Mouse (Mus musculus) layer of hippocampus, adult 18-20 months (tissue): ENCODE results near the gene Etfdh. TPM values are rescaled to one million over a fixed set of nuclear protein-coding genes. Genes with fewer than 3 reads are reported as not detected.
A peak's percentile ranks its signal among the peaks of the same experiment; 100 is the strongest.
"Not testable (repeated sequence)": the region's sequence is repeated elsewhere in the genome, so short reads cannot be mapped to it uniquely, and the experiment has no call there.

ENCODE experiments used
- DNase-seq, 2 experiments: peaks; one replicate each; pipeline ENCODE4 v3.0.0; 2022; ENCODE audit warnings: low spot score in 2 of 2
- total RNA-seq, 2 experiments: library from RNA; stranded (reverse); gene quantifications; 2 replicates each; pipeline ENCODE4 v1.2.3; 2021

The Etfdh gene
- total RNA-seq, 2 experiments from 2014 or later = 25.9 to 28.6 TPM

DNA sequence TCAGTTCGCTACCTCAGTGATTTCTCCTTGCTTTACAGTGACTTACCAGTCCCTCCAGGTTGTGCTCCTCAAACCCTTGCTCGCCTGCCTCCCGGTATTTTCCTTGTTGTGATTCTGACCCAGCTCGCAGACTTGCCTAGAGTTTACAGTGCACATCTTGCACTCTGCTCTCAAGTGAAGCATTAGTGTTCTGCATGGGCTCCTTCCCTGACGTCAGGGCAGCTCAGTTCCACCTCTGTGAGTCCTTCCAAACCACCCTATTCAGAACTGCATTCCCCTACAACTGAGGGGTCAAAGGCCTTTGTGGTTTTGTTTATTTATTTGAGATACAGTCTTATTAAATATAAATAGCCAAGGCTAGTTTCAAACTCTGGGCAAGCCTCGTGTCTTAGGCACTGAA is 51.1 kb downstream of the Etfdh start:
- no peak for DNase-seq

DNA sequence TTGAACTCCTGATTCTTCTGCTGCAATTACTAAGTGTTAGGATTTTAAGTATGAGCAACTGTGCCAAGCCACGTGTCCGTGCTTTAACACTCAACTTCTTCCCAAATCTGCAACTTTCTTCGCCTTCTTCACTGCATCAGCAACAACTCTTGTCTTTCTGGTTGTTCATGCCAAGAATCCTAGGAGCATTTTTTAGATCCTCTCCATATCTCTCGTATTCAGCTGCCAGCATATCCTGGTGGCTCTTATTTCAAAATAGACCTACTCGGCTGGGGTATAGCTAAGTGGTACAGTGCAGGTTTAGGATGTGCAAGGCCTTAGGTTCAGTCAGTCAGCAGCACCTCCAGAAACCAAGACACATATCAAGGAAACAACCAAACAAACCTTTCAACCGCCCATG is 51.7 kb downstream of the Etfdh start:
- DNase-seq = no peak

DNA sequence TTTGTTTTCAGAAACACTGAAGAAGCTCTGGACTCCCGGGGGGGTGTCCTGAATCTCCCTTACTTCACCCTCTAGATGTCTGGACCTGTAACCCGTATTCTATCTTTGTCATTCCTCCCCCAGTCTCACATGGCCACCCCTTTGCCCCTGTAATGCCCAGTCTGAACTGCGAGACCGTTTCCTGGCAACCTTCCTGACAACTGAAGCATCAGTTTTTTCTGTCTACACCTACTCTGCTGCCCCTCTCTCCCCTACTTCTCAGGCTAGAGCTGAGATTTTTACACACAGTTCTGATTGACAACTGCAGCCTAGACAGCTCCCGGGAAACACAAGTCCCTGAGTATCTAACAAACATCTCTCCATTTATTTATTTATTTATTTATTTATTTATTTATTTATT is 52.4 kb downstream of the Etfdh start:
- DNase-seq = no peak

DNA sequence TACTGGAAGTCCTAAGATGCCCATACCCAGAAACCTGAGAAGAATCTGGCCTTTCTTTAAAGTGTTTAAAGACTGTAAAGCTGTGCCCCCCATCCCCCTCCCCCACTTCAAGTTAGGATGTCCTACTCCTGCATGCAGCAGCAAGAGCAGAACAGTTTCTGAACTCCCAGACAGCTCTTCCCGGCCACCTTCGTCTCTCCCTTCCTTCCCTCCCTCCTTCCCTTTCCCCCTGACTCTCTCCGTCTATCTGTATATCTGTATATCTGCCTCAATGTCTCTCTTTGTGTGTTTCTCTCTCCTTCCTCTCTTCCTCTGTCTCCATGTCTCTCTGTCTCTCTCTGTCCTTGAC is 52.9 kb downstream of the Etfdh start:
- no peak for DNase-seq

DNA sequence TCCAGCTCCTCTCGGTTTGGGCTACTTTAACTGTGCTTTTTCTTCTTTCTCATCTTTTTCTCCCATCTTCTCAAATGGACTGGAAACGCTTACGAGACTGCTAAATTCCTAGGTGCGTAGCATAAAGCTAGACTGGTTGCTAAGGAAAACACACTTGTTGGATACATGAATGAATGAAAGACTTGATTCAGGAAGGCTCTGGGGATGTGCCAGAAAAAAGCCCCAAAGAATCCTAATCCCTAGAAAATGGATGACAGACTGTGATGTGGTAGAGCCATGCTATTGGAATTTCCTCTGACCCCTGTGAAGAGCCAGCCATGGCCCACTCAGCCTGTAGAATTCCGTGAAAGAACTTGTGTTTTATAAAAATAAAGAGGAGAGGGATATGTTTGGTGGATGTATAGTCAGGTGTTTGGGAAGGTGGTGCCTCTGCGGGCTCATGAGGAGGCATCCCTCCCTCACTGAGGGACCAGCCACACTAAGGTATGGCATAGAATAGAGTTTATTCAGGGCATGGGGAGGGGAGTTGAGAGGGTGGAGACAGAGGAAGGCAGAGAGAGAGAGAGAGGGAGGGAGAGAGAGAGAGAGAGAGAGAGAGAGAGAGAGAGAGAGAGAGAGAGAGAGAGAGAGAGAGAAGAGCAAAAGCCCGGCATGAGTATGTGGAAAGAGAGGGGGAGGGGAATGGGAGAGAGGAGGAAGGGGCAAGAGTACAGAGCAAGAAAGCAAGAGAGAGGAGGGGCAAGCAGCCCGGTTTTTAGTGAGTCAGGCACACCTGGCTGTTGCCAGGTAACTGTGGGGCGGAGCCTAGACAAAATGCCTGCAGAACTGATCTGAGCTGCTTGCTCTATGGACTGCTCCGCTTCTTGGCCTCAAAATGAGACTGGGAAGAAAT is 53.5 kb downstream of the Etfdh start:
- no peak for DNase-seq

DNA sequence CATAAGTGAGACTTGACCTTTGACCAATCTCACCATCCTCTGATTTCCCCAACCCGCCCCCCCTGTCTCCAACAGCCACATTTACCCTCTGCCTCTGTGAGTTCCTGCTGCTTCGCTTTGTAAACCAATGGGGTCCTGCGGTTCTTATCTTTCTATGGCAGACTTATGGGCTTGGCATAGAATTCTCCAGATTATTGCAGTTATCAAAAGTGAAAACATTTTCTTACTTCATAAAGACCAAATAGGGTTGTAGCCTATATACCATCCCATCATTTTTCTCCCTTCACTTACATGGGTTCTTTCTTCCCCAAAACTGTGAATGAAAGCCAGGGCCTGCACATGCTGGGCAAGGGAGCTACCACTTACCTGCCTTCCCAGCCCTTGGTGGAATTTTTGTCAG is 55.0 kb downstream of the Etfdh start:
- DNase-seq = no peak

DNA sequence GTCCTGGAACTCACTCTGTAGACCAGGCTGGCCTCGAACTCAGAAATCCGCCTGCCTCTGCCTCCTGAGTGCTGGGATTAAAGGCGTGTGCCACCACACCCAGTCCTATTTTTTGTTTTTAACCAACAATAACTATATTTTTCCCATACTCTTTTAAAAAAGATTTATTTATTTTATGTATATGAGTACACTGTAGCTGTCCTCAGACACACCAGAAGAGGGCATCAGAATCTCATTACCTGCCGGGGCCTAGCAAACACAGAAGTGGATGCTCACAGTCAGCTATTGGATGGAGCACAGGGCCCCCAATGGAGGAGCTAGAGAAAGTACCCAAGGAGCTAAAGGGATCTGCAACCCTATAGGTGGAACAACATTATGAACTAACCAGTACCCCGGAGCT is 55.9 kb downstream of the Etfdh start:
- DNase-seq = not testable (repeated sequence)

DNA sequence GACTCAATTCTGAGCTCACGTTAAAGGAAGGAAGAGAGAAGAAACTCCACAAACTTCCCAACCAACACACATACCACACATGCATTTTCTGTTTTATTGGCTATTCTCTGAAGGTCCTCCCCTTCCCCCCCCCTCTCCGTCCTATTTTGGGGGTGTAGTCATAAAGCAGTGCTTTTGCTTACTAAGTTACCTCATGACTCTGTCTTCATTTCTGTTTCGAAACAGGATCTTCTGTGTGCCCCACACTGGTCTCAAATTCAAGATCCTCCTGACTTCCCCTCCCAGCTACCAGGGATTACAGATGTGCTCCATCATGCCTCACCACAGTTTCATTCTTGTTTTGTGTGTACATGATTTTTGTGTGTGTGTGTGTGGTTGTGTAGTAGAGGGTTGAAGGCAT is 56.9 kb downstream of the Etfdh start:
- DNase-seq = no peak

DNA sequence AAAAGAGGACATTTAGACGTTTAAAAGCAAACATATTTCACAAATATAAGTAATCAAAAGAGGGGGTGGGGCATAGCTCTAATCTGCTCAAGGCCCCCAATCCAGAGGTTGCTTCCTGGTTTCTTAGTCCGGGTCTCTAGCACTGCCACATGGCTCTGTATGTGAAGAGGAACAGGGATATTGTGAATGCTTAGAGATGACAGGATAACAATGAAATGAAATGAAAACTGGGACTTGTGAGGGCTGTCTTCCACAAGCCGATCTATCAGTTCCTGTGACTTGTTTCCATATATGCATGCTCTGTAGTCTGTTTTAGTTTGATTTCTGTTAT is 60.0 kb downstream of the Etfdh start:
- DNase-seq = no peak

DNA sequence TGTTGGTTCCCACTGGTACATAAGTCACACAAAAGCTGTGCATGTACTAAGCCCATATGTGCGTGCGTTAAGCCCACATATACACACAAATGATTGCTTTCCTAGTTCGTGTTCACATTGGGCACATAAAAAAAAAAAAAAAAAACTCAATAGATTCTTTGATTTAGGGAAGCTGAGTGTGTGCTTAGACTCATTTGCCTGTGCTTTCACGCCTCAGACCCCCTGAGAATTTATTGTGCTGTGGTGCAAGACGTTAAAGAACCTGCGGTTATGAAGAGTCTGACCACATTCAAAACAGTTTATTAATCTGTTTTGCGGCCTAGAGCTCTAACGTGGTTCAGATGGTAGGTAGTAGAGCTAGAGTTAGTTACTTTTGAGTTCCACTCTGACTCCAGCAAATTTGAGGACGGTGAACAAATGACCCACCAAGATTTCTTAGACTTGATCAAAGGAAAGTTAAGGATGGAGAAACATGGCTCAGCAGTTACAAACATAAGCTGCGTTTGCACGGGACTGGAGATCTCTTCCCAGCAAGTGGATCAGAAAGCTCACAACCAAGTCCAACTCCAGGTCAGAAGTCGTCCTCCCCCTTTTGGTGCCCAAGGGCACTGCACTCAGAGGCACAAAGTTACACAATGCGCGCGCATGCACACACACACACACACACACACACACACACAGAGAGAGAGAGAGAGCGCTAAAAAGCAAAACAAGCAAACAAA is 60.5 kb downstream of the Etfdh start:
- DNase-seq = no peak

DNA sequence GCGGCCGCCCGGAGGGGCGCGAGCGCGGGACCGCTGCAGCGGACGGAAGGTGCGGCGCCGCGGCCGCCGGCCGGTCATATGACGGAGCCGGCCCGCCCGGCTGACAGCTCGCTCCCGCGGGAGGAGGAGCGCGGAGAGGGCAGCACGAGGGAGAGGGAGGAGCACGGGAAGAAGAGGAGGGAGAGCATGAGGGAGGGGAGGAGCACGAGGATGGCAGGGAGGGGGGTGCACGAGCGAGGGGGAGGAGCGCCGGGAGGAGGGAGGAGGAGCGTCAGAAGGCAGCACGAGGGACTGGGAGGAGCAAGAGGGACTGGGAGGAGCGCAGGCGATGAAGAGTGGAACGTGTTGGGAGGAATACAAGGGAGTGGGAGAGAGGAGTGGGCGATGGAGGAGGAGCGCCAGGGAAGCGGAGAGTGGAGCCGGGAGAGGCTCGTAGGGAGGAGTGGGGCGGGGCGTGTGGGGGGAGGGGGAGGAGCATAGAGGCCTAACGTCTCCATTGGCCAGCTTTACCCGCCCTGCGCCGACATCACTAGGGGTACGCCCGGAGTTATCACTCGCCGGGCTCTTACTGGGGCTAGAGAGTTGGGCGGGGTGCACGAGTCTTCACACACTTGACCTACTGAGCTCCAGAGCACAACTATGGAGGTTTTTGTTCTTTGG is 61.5 kb downstream of the Etfdh start, which contains the start of gene Fnip2:
Gene Fnip2 (minus strand): TSS at position 94 of the 660 bp plus-strand sequence.
- DNase-seq = peak; percentile 88 to 92

DNA sequence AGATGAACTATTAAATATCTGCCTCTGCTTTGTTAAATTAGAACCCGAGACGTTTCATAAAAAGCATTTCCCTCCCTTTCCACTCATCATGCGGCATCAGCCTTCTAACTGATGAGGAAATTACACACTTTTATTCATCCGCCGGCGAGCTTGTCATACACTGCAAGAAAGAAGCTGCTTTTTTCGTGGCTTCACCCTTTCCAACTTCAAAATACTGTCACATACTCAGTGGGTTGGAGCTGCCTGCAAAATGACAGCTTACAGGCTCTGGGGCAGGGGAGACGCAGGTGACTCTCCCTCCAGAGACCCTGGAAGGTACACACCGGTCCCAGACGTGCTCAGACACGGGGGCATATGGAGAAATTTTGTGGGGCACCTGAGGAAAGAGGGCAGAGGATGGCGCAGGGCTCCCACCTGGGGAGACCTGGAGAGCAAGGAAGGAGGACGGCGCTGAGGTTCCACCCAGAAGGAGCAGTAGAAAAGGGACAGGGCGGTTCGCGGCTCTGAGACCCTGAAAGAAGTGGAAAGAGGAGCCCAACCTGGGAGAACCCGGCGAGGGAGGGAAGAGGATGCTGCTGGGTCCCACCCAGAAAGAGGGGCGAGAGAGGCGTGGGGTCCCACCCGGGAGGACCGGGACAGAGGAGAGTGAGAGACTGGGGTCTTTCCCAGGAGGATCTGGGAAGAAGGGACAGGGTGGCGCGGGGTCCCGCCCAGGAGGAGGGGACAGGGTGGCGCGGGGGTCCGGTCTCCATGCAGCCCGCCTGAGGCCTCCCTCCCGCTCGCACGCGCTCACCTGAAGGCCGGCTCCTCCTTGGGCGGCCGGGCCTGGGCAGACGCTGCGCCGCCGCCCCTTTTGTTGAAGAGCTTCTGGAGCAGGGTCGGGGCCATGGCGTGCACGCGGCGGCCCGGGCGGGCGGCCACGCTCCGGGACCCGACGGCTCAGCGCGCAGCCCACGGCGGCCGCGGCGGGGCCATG is 62.3 kb downstream of the Etfdh start:
- peak; percentile 19 to 41 for DNase-seq

DNA sequence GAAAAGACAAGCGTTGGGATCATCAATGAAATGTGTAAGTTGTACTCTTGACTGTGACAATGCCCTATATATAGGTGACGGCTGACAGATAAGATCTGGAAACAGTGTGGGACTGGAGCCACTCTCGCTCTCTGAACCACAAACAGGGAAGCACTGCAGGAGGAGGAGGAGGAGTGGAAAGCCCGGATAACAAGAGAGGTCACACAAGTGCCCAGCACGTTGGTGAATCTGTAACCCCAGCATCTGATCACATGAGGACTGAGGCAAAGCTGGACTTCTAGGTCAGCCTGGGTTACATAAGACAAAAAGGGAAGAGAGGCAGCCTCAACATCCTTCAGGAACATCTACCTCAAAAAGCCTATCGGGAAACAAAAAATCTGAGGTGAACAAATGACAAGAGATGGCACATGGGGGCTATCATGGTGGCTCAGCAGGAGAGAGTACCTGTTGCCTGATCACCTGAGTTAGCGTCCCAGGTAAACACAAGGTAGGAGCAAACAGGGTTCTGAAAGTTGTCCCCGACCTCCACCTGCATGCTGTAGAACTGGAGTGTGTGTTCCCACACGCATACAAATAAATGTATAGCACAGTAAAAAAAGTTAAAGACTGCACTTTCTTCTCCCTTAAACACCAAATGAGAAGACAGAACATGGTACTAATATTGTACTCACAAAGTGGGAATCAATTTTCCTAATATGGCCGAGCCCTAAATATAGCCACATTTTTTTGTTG is 64.3 kb downstream of the Etfdh start:
- no peak for DNase-seq

DNA sequence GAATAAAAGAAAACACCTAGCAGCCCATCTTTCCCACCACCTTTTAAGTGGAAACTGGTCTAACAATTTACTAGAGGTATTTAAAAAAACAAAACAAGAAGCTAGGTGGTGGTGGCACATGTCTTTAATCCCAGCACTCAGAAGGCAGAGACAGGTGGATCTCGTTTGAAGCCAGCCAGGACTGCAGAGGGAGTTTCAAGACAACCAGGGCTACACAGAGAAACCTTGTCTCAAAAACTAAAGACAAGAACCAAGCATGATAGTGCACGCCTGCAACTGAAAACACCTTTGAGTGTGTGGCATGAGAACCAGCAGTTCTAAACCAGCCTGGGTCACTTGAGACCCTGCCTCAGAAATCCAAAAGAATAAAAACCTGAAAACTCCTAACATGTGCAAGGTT is 65.8 kb downstream of the Etfdh start:
- no peak for DNase-seq

DNA sequence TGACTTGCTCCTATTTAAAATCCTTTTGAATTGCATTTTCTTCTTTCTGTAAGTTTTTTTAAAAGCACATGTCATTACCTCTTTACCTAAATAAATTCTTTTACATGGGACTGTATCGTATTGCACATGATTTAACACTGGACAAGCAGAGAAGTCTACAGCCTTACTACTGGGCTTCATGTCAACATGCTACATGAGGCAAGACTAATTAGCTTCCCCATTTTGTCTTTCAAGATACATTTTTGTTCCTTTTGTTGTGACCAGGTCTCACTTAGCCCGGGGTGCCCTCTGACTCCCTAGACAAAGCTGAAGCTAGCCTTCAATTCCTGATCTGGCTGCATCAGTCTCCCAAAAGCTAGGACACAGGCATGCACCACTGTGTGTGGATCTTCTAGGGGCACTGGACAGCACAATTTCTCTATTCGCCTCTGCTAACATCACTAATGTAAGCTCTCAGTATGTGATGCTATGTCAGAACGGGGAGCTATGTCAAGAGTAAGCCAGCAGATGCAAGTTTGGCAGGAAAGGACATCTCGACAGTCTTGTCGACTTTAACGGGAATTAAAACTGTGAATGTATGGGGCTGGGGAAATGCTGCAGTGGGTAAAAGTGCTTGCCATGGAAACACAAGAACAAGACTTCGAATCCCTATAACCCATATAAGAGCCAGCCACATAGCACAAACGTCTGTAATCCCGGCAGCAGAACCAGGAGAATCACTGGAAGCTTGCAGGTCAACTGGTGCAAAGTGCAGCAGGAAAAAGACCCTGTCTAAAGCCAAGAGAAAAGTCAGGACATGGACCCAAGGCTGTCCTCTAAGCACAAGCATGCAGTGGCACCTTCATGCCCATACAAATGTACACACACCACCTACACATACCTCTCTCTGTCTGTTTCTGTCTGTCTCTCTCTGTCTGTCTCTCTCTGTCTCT is 67.2 kb downstream of the Etfdh start:
- no peak for DNase-seq

DNA sequence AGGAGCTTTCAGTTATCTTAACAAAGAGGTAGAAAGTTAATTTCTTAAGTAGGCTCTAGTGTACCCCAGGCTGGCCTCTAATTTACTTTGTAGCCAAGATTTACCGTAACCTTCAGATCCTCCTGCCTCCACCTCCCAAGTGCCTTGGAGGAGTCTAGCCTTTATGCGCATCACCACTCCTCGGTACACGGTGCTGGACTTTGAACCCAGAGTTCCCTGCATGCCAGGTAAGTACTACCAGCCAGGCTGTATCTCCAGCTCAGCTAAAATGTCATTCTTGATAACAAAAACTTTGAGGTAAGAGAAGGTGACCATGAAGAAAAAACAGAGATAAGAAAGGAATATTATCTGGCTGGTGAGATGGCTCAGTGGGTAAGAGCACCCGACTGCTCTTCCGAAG is 68.7 kb downstream of the Etfdh start:
- no peak for DNase-seq

DNA sequence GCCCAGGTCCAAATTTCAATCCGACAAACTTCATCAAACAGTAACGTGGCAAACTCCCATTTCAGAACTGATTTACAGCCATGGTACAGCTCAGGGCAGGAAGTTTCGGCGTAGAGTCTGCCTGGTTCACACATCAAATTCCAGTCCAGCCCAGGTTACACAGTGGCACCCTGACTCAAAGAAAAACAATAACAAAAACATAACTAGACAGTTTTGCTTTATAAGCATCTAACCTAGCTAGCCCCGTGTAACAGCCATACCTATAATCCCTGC is 69.6 kb downstream of the Etfdh start:
- no peak for DNase-seq

DNA sequence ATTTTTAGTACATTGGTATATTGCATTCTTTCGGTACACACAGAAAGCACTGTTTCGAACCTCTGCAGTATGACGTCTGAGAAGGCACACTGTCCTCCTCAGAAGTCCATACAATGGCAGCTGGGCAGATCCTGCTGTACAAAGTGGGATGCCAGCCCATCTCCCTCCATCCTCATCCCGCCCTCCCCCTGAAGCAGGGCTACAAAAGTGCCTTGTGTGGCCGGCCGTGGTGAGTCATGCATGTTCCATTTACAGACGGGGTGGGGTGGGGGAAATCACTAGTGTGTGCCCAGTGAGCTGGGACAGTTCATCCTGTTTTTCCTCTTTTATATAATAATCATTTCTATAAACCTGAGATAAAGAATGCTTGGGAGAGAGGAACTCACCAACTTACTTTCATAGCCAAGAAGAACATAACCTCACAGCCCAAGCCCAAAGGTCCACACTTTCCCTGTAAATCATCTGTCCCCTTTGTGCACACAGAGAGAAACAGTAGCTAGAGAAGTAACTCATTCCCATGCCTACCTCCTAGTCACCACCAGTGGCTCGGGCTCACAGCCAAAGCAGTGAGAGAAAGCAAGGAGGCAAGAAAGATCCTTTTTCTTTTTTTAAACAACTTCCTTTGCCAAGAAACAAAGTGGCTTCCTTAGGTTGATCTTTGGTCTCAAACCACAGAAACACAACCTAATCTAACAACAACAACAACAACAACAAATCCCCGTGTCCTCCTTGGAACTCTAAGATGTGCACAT is 70.1 kb downstream of the Etfdh start:
- no peak for DNase-seq

DNA sequence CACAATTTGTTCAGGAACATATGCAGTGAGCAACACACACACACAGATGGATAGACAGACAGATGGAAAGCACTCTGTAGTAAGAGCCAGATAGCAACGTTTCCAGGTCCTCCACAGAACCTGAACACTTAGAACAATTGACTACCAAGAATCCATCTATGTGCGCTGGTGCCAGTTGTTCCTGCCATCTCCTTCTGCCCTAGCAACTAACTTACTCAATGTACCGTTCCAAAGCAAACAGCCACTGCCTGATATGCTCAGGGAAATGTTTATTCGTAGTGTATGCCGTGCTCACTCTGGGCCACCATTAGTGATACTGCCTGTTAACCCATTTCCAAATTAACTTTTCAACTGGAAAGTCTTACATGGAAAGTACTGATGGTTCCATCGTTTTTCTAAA is 74.2 kb downstream of the Etfdh start:
- peak in 1 of 2 experiments; percentile 46 for DNase-seq
